Mouse (Mus musculus) MEL (cell line): ENCODE measurements around the gene Ehmt2. TPM values are rescaled to one million over a fixed set of nuclear protein-coding genes. Genes with fewer than 3 reads are reported as not detected.
A peak's percentile ranks its signal among the peaks of the same experiment; 100 is the strongest.

Experiments used
- DNase-seq: peaks from one replicate; pipeline ENCODE4 v3.0.0; 2011; ENCODE audit warnings: low read depth, low spot score
- H3K27ac ChIP-seq: 2 replicates; pipeline ENCODE4 v1.5.1; 2012; ENCODE audit warnings: low read depth, mild to moderate bottlenecking, control low read depth, low read length, moderate library complexity; ENCODE audit not compliant: control insufficient read depth
- H3K27me3 ChIP-seq, 2 experiments: fragments of 150-350 bp in 1 of 2; sonication (generic) in 1 of 2; 2 replicates each; pipeline ENCODE4 v1.6.1; 2012; ENCODE audit warnings: low read length in 2 of 2, mild to moderate bottlenecking in 2 of 2, improper control_type of control experiment in 1 of 2, moderate library complexity in 1 of 2; ENCODE audit not compliant: insufficient read depth in 2 of 2, control insufficient read depth in 1 of 2
- H3K36me3 ChIP-seq, 2 experiments: 2 replicates each; pipeline ENCODE4 v1.6.1; 2012 to 2014; ENCODE audit warnings: low read length in 2 of 2, improper control_type of control experiment in 1 of 2, inconsistent platforms in 1 of 2, mild to moderate bottlenecking in 1 of 2; ENCODE audit not compliant: insufficient read depth in 2 of 2, control insufficient read depth in 1 of 2
- H3K4me1 ChIP-seq, 2 experiments: fragments of 150-350 bp in 1 of 2; sonication (generic) in 1 of 2; 2 replicates each; pipeline ENCODE4 v1.6.1; 2012; ENCODE audit warnings: low read length in 2 of 2, improper control_type of control experiment in 1 of 2, mild to moderate bottlenecking in 1 of 2; ENCODE audit not compliant: insufficient read depth in 2 of 2, control insufficient read depth in 1 of 2
- H3K4me3 ChIP-seq, 2 experiments: fragments of 150-350 bp in 1 of 2; sonication (generic) in 1 of 2; 2 replicates each; pipeline ENCODE4 v1.5.1; 2012; ENCODE audit warnings: low read depth in 2 of 2, low read length in 2 of 2, mild to moderate bottlenecking in 2 of 2, moderate library complexity in 2 of 2, control low read depth in 1 of 2, improper control_type of control experiment in 1 of 2; ENCODE audit not compliant: control insufficient read depth in 1 of 2, insufficient read depth in 1 of 2
- H3K79me2 ChIP-seq: 2 replicates; pipeline ENCODE4 v1.6.1; 2012; ENCODE audit warnings: mild to moderate bottlenecking, low read length, moderate library complexity; ENCODE audit not compliant: control insufficient read depth, poor library complexity, insufficient read depth
- H3K9ac ChIP-seq: 2 replicates; pipeline ENCODE4 v1.6.1; 2012; ENCODE audit warnings: low read depth, mild to moderate bottlenecking, control low read depth, low read length, moderate library complexity; ENCODE audit not compliant: control insufficient read depth, poor library complexity, severe bottlenecking
- H3K9me3 ChIP-seq: fragments of 150-350 bp; sonication (generic); replicated peaks from 2 replicates; pipeline ENCODE4 v1.6.1; 2012; ENCODE audit warnings: mild to moderate bottlenecking, low read length, improper control_type of control experiment, moderate library complexity; ENCODE audit not compliant: insufficient read depth
- CHD1 ChIP-seq: IDR thresholded peaks from 2 replicates; pipeline ENCODE4 v1.6.1; 2012; ENCODE audit warnings: low read depth, mild to moderate bottlenecking, inconsistent platforms, low read length, improper control_type of control experiment
- CHD2 ChIP-seq: IDR thresholded peaks from 2 replicates; pipeline ENCODE4 v1.6.1; 2011; ENCODE audit warnings: low read length, improper control_type of control experiment
- CTCF ChIP-seq, 3 experiments: IDR thresholded peaks in 2 of 3; conservative IDR thresholded peaks in 1 of 3; 2 replicates each; pipeline ENCODE4 v1.5.1; 2011 to 2012; ENCODE audit warnings: low read length in 3 of 3, low read depth in 2 of 3, mild to moderate bottlenecking in 2 of 3, improper control_type of control experiment in 1 of 3, inconsistent platforms in 1 of 3, mixed read lengths in 1 of 3, moderate library complexity in 1 of 3; ENCODE audit not compliant: control insufficient read depth in 1 of 3, insufficient read depth in 1 of 3, poor library complexity in 1 of 3, severe bottlenecking in 1 of 3
- ETS1 ChIP-seq: IDR thresholded peaks from 2 replicates; pipeline ENCODE4 v1.6.1; 2012; ENCODE audit warnings: low read depth, mild to moderate bottlenecking, inconsistent platforms, low read length, improper control_type of control experiment, moderate library complexity
- GABPA ChIP-seq: IDR thresholded peaks from 2 replicates; pipeline ENCODE4 v1.6.1; 2012; ENCODE audit warnings: low read depth, mild to moderate bottlenecking, inconsistent platforms, low read length, improper control_type of control experiment, moderate library complexity
- GATA1 ChIP-seq: IDR thresholded peaks from 2 replicates; pipeline ENCODE4 v1.6.1; 2011; ENCODE audit warnings: low read depth, low read length, improper control_type of control experiment
- KAT2A ChIP-seq: conservative IDR thresholded peaks from 2 replicates; pipeline ENCODE4 v1.6.1; 2012; ENCODE audit warnings: low read depth, low read length, improper control_type of control experiment, inconsistent platforms
- MAX ChIP-seq: IDR thresholded peaks from 2 replicates; pipeline ENCODE4 v1.6.1; 2011; ENCODE audit warnings: low read length, improper control_type of control experiment
- MEF2A ChIP-seq: IDR thresholded peaks from 2 replicates; pipeline ENCODE4 v1.6.1; 2014; ENCODE audit warnings: low read depth, mild to moderate bottlenecking, inconsistent platforms, low read length, improper control_type of control experiment; ENCODE audit not compliant: poor library complexity, insufficient replicate concordance, severe bottlenecking; ENCODE audit errors: extremely low read depth
- MYB ChIP-seq: IDR thresholded peaks from 2 replicates; pipeline ENCODE4 v1.6.1; 2011; ENCODE audit warnings: mild to moderate bottlenecking, low read depth, low read length, improper control_type of control experiment
- MYC ChIP-seq: IDR thresholded peaks from 2 replicates; pipeline ENCODE4 v1.6.1; 2011; ENCODE audit warnings: low read depth, mild to moderate bottlenecking, low read length, improper control_type of control experiment, moderate library complexity
- NELFE ChIP-seq: IDR thresholded peaks from 2 replicates; pipeline ENCODE4 v1.6.1; 2011; ENCODE audit warnings: low read depth, low read length, improper control_type of control experiment
- POLR2A ChIP-seq, 2 experiments: IDR thresholded peaks; 2 replicates each; pipeline ENCODE4 v1.6.1; 2011 to 2012; ENCODE audit warnings: low read length in 2 of 2, mild to moderate bottlenecking in 2 of 2, control low read depth in 1 of 2, improper control_type of control experiment in 1 of 2, low read depth in 1 of 2, moderate library complexity in 1 of 2; ENCODE audit not compliant: control insufficient read depth in 1 of 2, insufficient read depth in 1 of 2, poor library complexity in 1 of 2
- POLR2AphosphoS2 ChIP-seq: IDR thresholded peaks from 2 replicates; pipeline ENCODE4 v1.6.1; 2011; ENCODE audit warnings: low read length, improper control_type of control experiment
- POLR2AphosphoS5 ChIP-seq: IDR thresholded peaks from 2 replicates; pipeline ENCODE4 v1.6.1; 2012; ENCODE audit warnings: low read depth, borderline replicate concordance, mild to moderate bottlenecking, inconsistent platforms, low read length, moderate library complexity, mixed read lengths
- RAD21 ChIP-seq: IDR thresholded peaks from 2 replicates; pipeline ENCODE4 v1.6.1; 2011; ENCODE audit warnings: mild to moderate bottlenecking, low read depth, low read length, improper control_type of control experiment
- TBP ChIP-seq: IDR thresholded peaks from 2 replicates; pipeline ENCODE4 v1.8.0; 2011; ENCODE audit warnings: low read depth, low read length, improper control_type of control experiment
- UBTF ChIP-seq: IDR thresholded peaks from 2 replicates; pipeline ENCODE4 v1.6.1; 2012; ENCODE audit warnings: low read depth, mild to moderate bottlenecking, inconsistent platforms, low read length, improper control_type of control experiment, moderate library complexity, borderline replicate concordance; ENCODE audit not compliant: insufficient read depth
- USF1 ChIP-seq: IDR thresholded peaks from 2 replicates; pipeline ENCODE4 v1.6.1; 2014; ENCODE audit warnings: low read depth, mild to moderate bottlenecking, inconsistent platforms, low read length, improper control_type of control experiment, moderate library complexity
- ZC3H11A ChIP-seq: IDR thresholded peaks from 2 replicates; pipeline ENCODE4 v1.6.1; 2012; ENCODE audit warnings: low read depth, mild to moderate bottlenecking, inconsistent platforms, low read length, improper control_type of control experiment
- ZKSCAN1 ChIP-seq: IDR thresholded peaks from 2 replicates; pipeline ENCODE4 v1.6.1; 2012; ENCODE audit warnings: low read depth, mild to moderate bottlenecking, inconsistent platforms, low read length, improper control_type of control experiment, moderate library complexity
- ZMIZ1 ChIP-seq: IDR thresholded peaks from 2 replicates; pipeline ENCODE4 v1.6.1; 2012; ENCODE audit warnings: low read depth, mild to moderate bottlenecking, inconsistent platforms, low read length, improper control_type of control experiment, moderate library complexity
- ZNF384 ChIP-seq: IDR thresholded peaks from 2 replicates; pipeline ENCODE4 v1.6.1; 2012; ENCODE audit warnings: low read depth, mild to moderate bottlenecking, inconsistent platforms, low read length, improper control_type of control experiment
- polyA plus RNA-seq, 2 experiments: library from polyadenylated mRNA; stranded (reverse) in 1 of 2; unstranded in 1 of 2; fragments of >175 nt in 1 of 2; fragments of >200 nt in 1 of 2; gene quantifications; 2 replicates each; pipeline versions ENCODE4 v1.2.1 to v1.2.4; 2012; ENCODE audit warnings: low replicate concordance in 2 of 2, low read depth in 1 of 2; ENCODE audit not compliant: insufficient read length in 2 of 2, insufficient read depth in 1 of 2, missing spikeins in 1 of 2
- total RNA-seq: library from RNA; depleted of rRNA; stranded (reverse); fragments of 300-350 nt; gene quantifications from 2 replicates; pipeline ENCODE4 v1.2.3, GENCODE M21; 2012

Gene Ehmt2
- total and polyA plus RNA-seq, 3 experiments: 66.6 to 113 TPM; not detected in 1

- TF ChIP-seq CTCF (IDR thresholded peaks at IDR 0.05 in 2 of 3, conservative IDR thresholded peaks at IDR 0.05 in 1 of 3; ENCODE audit: control insufficient read depth in 1 of 3, insufficient read depth in 1 of 3, low read depth in 2 of 3, low read length in 3 of 3, poor library complexity in 1 of 3, severe bottlenecking in 1 of 3) (no peak), UBTF (no peak), RAD21 (no peak), MEF2A (no peak), ZNF384 (no peak), GATA1 (no peak), KAT2A (no peak), GABPA (no peak)
These were observed 51.3 kb downstream of the Ehmt2 start (continued) for GRCm38 (mm10) chr17:34949553-34949969.

DNA sequence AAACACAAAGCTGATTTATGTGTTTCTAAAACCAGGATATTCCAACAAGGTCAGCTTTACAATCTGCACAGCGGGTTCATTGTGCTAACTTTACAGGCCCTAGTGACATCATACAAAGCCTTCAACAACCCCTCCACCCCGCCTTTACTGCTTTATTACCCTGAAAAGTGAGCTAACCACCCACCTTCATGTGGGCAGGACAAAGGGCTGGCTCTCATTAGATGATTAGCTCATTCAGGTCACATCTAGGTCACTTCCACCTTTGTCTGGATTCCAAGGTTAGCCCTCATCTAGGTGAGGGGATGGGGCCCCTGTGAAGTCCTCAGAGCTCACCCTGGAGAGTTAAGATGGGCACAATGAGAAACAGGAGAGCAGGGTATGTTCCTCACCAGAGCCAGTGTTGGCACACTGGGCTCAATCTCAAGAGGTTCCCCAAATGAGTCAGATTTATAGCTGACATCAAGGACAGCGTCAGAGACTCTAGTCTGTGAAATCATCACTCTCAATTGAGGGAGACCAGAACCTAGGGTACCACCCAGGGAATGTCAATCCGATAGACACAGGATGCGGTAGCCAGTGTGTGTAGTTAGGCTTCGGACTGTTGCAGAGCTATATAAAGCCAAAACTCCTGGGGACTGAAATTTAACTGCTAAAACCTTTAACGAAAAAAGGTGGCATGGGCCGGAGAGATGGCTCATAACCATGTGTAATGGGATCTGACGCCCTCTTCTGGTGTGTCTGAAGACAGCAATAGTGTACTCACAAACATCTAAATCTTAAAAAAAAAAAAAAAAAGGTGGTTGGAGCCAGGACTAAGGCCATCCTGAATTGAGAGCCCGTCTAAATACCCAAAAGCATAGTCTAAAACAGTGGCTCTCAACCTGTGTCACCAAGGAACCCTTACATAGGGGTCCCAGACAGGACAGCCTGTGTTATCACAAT, 52.5 kb downstream of the Ehmt2 start:
- Histone ChIP-seq H3K79me2 (peaks cover 22% of the 10 kb centered on the region), H3K9me3 (no peaks in the 10 kb centered on the region), H3K27me3 (no peaks in the 10 kb centered on the region), H3K4me3 (peak overlapping the region; percentile 64 to 99), H3K36me3 (peaks cover 0 to 11% of the 10 kb centered on the region in 2 experiments; a peak in 3 of 4 replicates), H3K4me1 (peaks cover 0 to 3% of the 10 kb centered on the region in 2 experiments; a peak in 1 of 4 replicates), H3K27ac (peak overlapping the region; percentile 90), H3K9ac (peak overlapping the region; percentile 100)
- peak; percentile 36 for DNase-seq
- TF ChIP-seq RAD21 (no peak), POLR2A (IDR thresholded peaks at IDR 0.05; ENCODE audit: control insufficient read depth in 1 of 2, insufficient read depth in 1 of 2, low read depth in 1 of 2, low read length in 2 of 2, poor library complexity in 1 of 2) (peak in 1 of 2 experiments; percentile 25; a peak in 2 of 4 replicates), UBTF (no peak), MYC (peak; percentile 11; the same call in 1 of the 2 replicates), ZC3H11A (no peak), ETS1 (no peak), ZMIZ1 (no peak), MYB (no peak), USF1 (no peak), CTCF (IDR thresholded peaks at IDR 0.05 in 2 of 3, conservative IDR thresholded peaks at IDR 0.05 in 1 of 3; ENCODE audit: control insufficient read depth in 1 of 3, insufficient read depth in 1 of 3, low read depth in 2 of 3, low read length in 3 of 3, poor library complexity in 1 of 3, severe bottlenecking in 1 of 3) (peak in 1 of 3 experiments; percentile 6; a peak in 1 of 6 replicates), TBP (no peak), POLR2AphosphoS5 (no peak), CHD2 (no peak), MAX (no peak), CHD1 (0 out of 2 replicates have a peak, but pooled peaks have one; percentile 85), POLR2AphosphoS2 (peak; percentile 50), ZKSCAN1 (no peak), KAT2A (no peak), NELFE (peak; percentile 17; the same call in 1 of the 2 replicates), GABPA (no peak)
- TF ChIP-seq, all 39 proteins: peak for 6
